16 mouse cellular contexts compared by ENCODE assay signal in genomic region chr1:78919863-78920262, GRCm38 (mm10).
"Had no signal": no experiment of that assay in that cellular context is flagged by ENCODE, and none has a peak within 500 bp of the region (broad histone marks: within the 10 kb centered on the region; RNA-seq: fewer than 3 reads in every experiment).

No protein-coding gene starts in this region.

- H3K4me2 ChIP-seq: lung, embryonic 15.5 days; midbrain, embryonic 13.5 days; midbrain, embryonic 15.5 days; neural tube, embryonic 12.5 days; stomach, embryonic 15.5 days had no signal

- H3K36me3 ChIP-seq: lung, embryonic 15.5 days; midbrain, embryonic 13.5 days; midbrain, embryonic 15.5 days; neural tube, embryonic 12.5 days; stomach, embryonic 15.5 days had no signal

- H3K4me1 ChIP-seq: lung, embryonic 15.5 days; megakaryocyte, embryonic 14.5 days; midbrain, embryonic 13.5 days; midbrain, embryonic 15.5 days; neural tube, embryonic 12.5 days; stomach, embryonic 15.5 days had no signal

- ATAC-seq: lung, postnatal 0 days; midbrain, embryonic 13.5 days; midbrain, embryonic 15.5 days had no signal

- H3K9ac ChIP-seq: lung, embryonic 15.5 days; midbrain, embryonic 13.5 days; midbrain, embryonic 15.5 days; neural tube, embryonic 12.5 days; stomach, embryonic 15.5 days had no signal

- H3K27ac ChIP-seq: lung, embryonic 15.5 days; macrophage; midbrain, embryonic 13.5 days; midbrain, embryonic 15.5 days; neural tube, embryonic 12.5 days; stomach, embryonic 15.5 days; stomach, postnatal 0 days had no signal

- DNase-seq: lung, adult 2 months; lung, postnatal 14 days; lung, postnatal 36 days; right cerebral cortex, postnatal 14 days; thymus, adult 2 months; thymus, postnatal 25 days; thymus, postnatal 4 days had no signal

- H3K4me3 ChIP-seq: lung, embryonic 15.5 days; megakaryocyte, embryonic 14.5 days; midbrain, embryonic 13.5 days; midbrain, embryonic 15.5 days; neural tube, embryonic 12.5 days; stomach, embryonic 15.5 days had no signal

- H3K27me3 ChIP-seq: lung, embryonic 15.5 days; megakaryocyte, embryonic 14.5 days; midbrain, embryonic 13.5 days; midbrain, embryonic 15.5 days; neural tube, embryonic 12.5 days; stomach, embryonic 15.5 days had no signal

- H3K9me3 ChIP-seq: lung, embryonic 15.5 days; midbrain, embryonic 13.5 days; midbrain, embryonic 15.5 days; neural tube, embryonic 12.5 days; stomach, embryonic 15.5 days had no signal
